Mouse (Mus musculus) left cerebral cortex, adult 6 months (tissue): Measurements from ENCODE around the gene Mcat. TPM values are rescaled to one million over a fixed set of nuclear protein-coding genes. Genes with fewer than 3 reads are reported as not detected.

Source experiments
- long read RNA-seq, 2 experiments: library from polyadenylated mRNA; unstranded; transcript quantifications; one replicate each; pipeline ENCODE4 v2.0.0; 2019 to 2020
- polyA plus RNA-seq: library from polyadenylated mRNA; unstranded; fragments of <200 nt; fragmentation: Nextera tagmentation; gene quantifications from 2 replicates; pipeline ENCODE4 v1.2.3, GENCODE M21; 2021

Gene Mcat
- polyA plus RNA-seq = 4.3 and 21.2 TPM in 2 replicates
- long read RNA-seq, experiment 1, transcript Mcat-201 (4 exons, 1,917 nt) = major isoform, 6 of 9 reads
- long read RNA-seq, experiment 1, partial matches to known transcripts = 0 of 9 reads
- long read RNA-seq, experiment 1, other reads (novel, unspliced or antisense) = 2 of 9 reads
- long read RNA-seq, experiment 2, partial matches to known transcripts = 0 of 12 reads
- long read RNA-seq, experiment 2, other reads (novel, unspliced or antisense) = 9 of 12 reads

DNA sequence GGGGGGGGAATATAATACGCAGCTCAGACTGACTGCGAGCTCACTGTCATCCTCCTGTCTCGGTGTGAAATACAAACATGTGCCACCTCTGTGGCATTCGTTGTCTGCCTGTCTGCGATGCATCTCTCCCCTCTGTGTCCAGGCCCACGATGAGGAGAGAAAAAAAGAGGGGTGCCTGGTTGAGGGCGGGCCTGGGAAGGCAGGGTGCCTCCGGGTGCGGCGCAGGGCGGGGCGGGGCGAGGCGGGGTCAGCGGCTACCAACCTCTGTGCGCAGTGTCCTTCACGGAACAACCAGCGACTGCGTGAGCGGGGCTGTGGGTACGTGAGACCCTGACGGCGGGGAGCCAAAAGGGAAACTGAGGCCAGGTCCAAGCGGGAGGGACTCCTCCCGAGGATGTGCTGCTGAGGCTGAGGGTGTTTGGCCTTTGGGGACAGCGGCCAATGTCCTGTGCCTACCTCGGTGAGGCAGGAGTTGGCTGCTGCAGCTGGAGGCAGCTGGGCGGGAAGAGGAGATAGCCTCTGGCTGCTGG lies at the start of gene Mcat, which contains the start of gene Tspo:
Gene Mcat (minus strand): TSS at position 461 of the 530 bp plus-strand sequence.
Gene Tspo (plus strand): TSS at position 266 of the 530 bp plus-strand sequence.

DNA sequence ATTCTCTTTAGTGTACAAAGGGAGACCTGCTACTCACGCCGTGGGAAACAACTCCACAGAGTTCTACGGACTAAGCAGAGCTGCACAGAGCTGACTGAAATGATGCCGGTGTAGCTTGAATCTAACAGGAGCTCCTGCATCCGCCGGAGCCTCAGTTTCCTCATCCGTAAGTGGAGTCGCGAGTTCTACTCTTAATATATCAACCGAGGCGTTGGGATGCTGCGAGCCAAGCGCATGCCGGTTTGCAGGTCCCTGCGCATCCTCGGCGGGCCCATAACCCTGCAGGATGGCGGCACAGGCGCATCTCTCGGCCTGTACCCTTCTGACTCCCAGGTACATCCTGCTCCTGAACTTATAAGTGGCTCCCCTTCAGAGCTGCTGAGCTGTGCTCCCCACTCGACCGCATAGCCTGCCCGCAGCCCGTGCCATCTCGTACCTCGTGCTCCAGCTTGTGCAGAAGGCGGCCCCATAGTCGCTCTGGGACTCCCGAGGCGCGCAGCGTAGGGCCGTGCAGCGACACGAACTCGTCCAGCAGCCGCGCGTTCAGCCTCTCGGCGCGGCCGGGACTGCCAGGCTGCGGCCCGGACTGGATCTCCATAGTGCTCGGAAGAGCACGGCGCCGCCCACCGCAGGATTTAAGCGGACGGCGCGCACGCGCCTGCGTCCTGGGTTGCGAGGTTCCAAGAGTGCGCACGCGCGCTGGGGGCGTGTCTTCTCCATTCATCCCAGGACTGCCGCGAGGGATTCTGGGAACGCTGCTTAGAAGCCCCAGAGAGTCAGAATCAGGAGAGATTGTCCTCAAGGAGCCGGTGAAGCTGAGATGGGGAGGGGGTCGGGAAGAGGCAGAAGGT lies 31.2 kb upstream of the Mcat start, which contains the start of gene Ttll12:
Gene Ttll12 (minus strand): TSS at position 645 of the 851 bp plus-strand sequence.

DNA sequence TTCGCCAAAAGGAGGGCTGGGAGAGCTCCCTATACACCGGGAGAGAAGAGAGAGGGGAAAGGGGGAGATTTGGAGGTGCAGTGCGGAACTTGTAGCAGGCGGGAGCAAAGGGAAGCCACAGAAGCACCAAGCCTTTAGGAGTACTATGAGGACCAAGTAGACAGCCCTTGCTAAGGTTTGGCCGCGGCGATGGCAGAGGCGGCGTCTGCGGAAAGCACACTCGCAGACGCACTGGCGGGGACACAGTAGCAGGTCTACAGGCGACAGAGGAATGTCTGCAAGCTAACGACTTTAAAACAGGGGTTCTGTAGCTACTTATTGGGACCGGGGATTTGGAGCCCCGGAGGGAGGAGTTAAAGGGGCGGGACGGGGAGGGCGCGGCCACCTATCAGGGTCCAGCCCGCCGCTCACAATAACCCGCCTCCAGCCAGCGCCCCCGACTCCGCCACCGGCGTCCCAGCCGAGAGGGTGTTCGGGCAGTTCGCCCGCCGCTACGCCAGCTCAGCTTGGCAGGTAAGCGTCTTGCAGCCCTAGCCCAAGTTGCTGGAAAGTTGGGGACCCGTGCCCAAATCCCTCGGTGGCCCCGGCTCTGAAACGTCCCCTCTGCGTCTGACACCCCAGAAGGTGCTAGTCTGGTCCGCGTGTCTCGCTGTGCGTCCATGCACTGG lies 37.0 kb downstream of the Mcat start, which contains the start of gene Bik:
Gene Bik (plus strand): TSS at position 439 of the 668 bp plus-strand sequence.

DNA sequence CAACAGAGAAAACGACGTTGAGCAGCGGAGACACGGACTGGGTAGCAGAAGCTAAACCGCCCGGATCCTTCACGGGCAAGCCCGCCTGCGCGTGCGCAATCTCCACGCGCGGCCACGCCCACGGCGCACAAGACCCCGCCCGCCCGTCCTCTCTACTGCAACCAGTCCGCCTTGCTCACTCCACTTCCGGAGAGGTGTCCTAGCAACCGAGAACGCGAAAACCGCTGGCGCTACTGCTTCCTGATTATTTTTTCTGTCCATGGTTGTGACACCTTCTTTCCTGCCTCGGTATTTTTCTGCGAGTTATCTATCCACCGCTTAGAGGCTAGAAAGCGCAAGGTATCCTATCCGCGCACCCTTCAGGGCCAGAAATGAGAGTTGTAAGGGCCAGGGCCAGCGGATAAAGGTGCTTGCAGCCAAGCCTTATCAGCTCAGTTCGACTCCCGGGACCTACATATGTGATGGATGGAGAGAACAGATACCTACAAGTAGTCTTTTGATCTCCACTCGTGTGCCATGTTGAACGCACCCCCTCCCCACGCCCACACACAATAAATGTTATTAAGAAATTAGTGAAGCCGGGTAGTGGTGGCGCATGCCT lies 52.7 kb downstream of the Mcat start, which contains the start of gene Ttll1:
Gene Ttll1 (minus strand): TSS at position 89 of the 601 bp plus-strand sequence.

Other genes starting within 250 kb of the Mcat start
- gene Arfgap3, start 213.5 kb downstream of the Mcat start, polyA plus RNA-seq = 13.8 and 16.4 TPM in 2 replicates
- 22.6 and 29.4 TPM in 2 replicates for gene Pacsin2, start 99.2 kb downstream of the Mcat start, polyA plus RNA-seq
- gene Ttll1, start 52.9 kb downstream of the Mcat start, polyA plus RNA-seq = 43.5 and 55.7 TPM in 2 replicates
- gene Bik, start 36.9 kb downstream of the Mcat start, polyA plus RNA-seq = 0.29 and 0.33 TPM in 2 replicates
- 30.6 and 33.6 TPM in 2 replicates for gene Tspo, start 195 bp downstream of the Mcat start, polyA plus RNA-seq
- 3.0 and 5.4 TPM in 2 replicates for gene Ttll12, start 31.4 kb upstream of the Mcat start, polyA plus RNA-seq
- 20.0 and 20.4 TPM in 2 replicates for gene Scube1, start 161.2 kb upstream of the Mcat start, polyA plus RNA-seq
- 101 and 132 TPM in 2 replicates for gene Mpped1, start 215.7 kb upstream of the Mcat start, polyA plus RNA-seq